Mouse (Mus musculus): ENCODE measurements around the gene Nlrp9c.
"Not testable (repeated sequence)": the region's sequence is repeated elsewhere in the genome, so short reads cannot be mapped to it uniquely, and the experiment has no call there.

DNA sequence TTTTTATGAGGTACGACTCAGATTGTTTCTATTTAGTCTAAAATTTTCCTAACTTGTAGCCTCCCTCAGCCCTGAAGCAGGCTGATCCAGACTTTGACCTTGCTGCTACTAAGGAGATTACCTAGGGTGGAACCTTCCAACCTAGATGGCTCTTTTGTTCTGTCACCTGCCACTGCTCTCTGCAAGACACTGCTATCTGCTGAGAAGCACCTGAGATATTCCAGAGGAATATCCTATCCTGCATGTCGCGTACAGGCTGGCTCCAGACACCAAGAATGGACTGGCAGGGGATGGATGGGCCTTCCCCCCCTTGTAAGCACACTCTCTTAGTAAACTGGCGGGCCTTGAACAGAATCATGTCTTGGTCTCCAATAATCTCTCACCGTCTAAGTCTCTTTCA is 16.8 kb downstream of the Nlrp9c start:
- TF ChIP-seq CTCF, EP300 (IDR thresholded peaks at IDR 0.05; ENCODE audit: low read depth): not testable (repeated sequence)

Measured in liver, embryonic 14.5 days (tissue).